ENCODE assay signal across 22 mouse cellular contexts in the genomic region with DNA sequence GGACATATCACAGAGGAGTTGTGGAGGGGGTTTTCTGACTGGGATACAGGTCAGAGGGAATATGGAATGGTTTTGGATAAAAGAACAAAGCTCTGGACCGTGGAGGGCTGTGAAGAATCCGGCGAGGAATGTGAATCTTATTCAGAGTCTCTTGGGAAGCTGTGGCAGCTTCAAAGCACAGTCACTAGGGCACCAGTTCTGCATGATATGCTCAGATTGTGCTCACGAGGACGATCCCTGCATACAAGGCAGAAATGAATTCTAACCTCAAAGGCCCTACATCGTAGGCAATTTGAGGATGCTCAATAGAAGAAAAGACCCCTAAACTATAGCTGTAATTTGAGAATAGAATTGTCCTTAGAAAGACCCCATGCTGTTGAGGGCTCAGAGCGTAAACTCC.
A peak's percentile ranks its signal among the peaks of the same experiment; 100 is the strongest.
DNase-seq lines count a peak whose midpoint lies in the region; ATAC-seq and TF ChIP-seq lines count a peak whose summit lies in the region.
"Had no signal": no experiment of that assay in that cellular context is flagged by ENCODE, and none has a peak within 500 bp of the region (broad histone marks: within the 10 kb centered on the region; RNA-seq: fewer than 3 reads in every experiment).

No protein-coding gene starts in this region.

- H3K9ac ChIP-seq in midbrain, postnatal 0 days (replicated peaks; ENCODE audit: low read length, poor library complexity, severe bottlenecking), result no peak overlapping the region
- H3K9ac ChIP-seq in embryonic facial prominence, embryonic 13.5 days, result no peak overlapping the region
- no peak overlapping the region for H3K9ac ChIP-seq in limb, embryonic 15.5 days
- no peak overlapping the region for H3K9ac ChIP-seq in midbrain, embryonic 16.5 days (ENCODE audit: low read depth, low read length)
- H3K9ac ChIP-seq: liver, embryonic 14.5 days; neural tube, embryonic 15.5 days had no signal

- H3K9me3 ChIP-seq in midbrain, embryonic 10.5 days (replicated peaks), result no peaks in the 10 kb centered on the region
- H3K9me3 ChIP-seq in midbrain, postnatal 0 days (ENCODE audit: low read length), result no peaks in the 10 kb centered on the region
- no peaks in the 10 kb centered on the region for H3K9me3 ChIP-seq in embryonic facial prominence, embryonic 13.5 days
- H3K9me3 ChIP-seq in limb, embryonic 15.5 days, result no peaks in the 10 kb centered on the region
- H3K9me3 ChIP-seq in midbrain, embryonic 16.5 days (replicated peaks; ENCODE audit: control insufficient read depth, low read length, poor library complexity, severe bottlenecking), result no peaks in the 10 kb centered on the region
- H3K9me3 ChIP-seq: neural tube, embryonic 15.5 days had no signal

- 15% methylated on average over 7 of the region's 7 CpGs for WGBS in midbrain, embryonic 10.5 days
- 15% methylated on average over 7 of the region's 7 CpGs for WGBS in midbrain, postnatal 0 days
- 16% methylated on average over 7 of the region's 7 CpGs for WGBS in embryonic facial prominence, embryonic 13.5 days
- WGBS in limb, embryonic 15.5 days, result 38% methylated on average over 7 of the region's 7 CpGs
- 12% methylated on average over 7 of the region's 7 CpGs for whole genome bisulfite sequencing in midbrain, embryonic 16.5 days

- no peak overlapping the region for H3K4me2 ChIP-seq in midbrain, postnatal 0 days (ENCODE audit: low read depth, low read length, poor library complexity, severe bottlenecking)
- H3K4me2 ChIP-seq in embryonic facial prominence, embryonic 13.5 days, result 0 out of 2 replicates have a peak overlapping the region, but pooled peaks have one; percentile 28
- H3K4me2 ChIP-seq in limb, embryonic 15.5 days, result no peak overlapping the region
- H3K4me2 ChIP-seq in midbrain, embryonic 16.5 days (ENCODE audit: low read length), result no peak overlapping the region
- H3K4me2 ChIP-seq: neural tube, embryonic 15.5 days had no signal

- no peaks in the 10 kb centered on the region for H3K27me3 ChIP-seq in midbrain, embryonic 10.5 days (ENCODE audit: low read depth, poor library complexity, severe bottlenecking)
- no peaks in the 10 kb centered on the region for H3K27me3 ChIP-seq in midbrain, postnatal 0 days (ENCODE audit: insufficient read depth, low read length)
- H3K27me3 ChIP-seq in embryonic facial prominence, embryonic 13.5 days, result no peaks in the 10 kb centered on the region
- H3K27me3 ChIP-seq in limb, embryonic 15.5 days, result no peaks in the 10 kb centered on the region
- no peaks in the 10 kb centered on the region for H3K27me3 ChIP-seq in midbrain, embryonic 16.5 days (ENCODE audit: control insufficient read depth, insufficient read depth, low read depth, low read length)
- H3K27me3 ChIP-seq: neural tube, embryonic 15.5 days had no signal

- TF ChIP-seq CTCF in midbrain, postnatal 0 days (IDR thresholded peaks at IDR 0.05), result no peak

- no peak for DNase-seq in midbrain, embryonic 10.5 days (ENCODE audit: low spot score)
- no peak for DNase-seq in midbrain, postnatal 0 days (ENCODE audit: low spot score)
- no peak for DNase-seq in natural killer cell, adult 2 months (ENCODE audit: low spot score in 2 of 2)
- DNase-seq in gastrocnemius, postnatal 10 days, result no peak
- DNase-seq in urinary bladder, adult 2 months (ENCODE audit: low spot score), result no peak
- DNase-seq: cerebellum, postnatal 10 days; gastrocnemius, postnatal 14 days; heart, adult 18-20 months; heart, postnatal 4 days; kidney, adult 8-10 months; kidney, postnatal 14 days; left cerebral cortex, postnatal 4 days; lung, postnatal 10 days; right cerebral cortex, postnatal 14 days; spleen, adult 18-20 months had no signal

- no peaks in the 10 kb centered on the region for H3K36me3 ChIP-seq in midbrain, embryonic 10.5 days
- no peaks in the 10 kb centered on the region for H3K36me3 ChIP-seq in midbrain, postnatal 0 days (ENCODE audit: insufficient read depth, low read length)
- no peaks in the 10 kb centered on the region for H3K36me3 ChIP-seq in embryonic facial prominence, embryonic 13.5 days
- no peaks in the 10 kb centered on the region for H3K36me3 ChIP-seq in limb, embryonic 15.5 days
- no peaks in the 10 kb centered on the region for H3K36me3 ChIP-seq in midbrain, embryonic 16.5 days (ENCODE audit: control insufficient read depth, insufficient read depth, low read length)
- H3K36me3 ChIP-seq: neural tube, embryonic 15.5 days had no signal

- no peak for ATAC-seq in midbrain, postnatal 0 days (ENCODE audit: low FRiP score)
- ATAC-seq in embryonic facial prominence, embryonic 13.5 days (ENCODE audit: insufficient number of reproducible peaks, insufficient read depth, low FRiP score, low TSS enrichment, low read depth), result no peak
- no peak for ATAC-seq in limb, embryonic 15.5 days (ENCODE audit: insufficient number of reproducible peaks, low FRiP score, low TSS enrichment, low read depth)
- peak; percentile 60; the same call in 1 of the 2 replicates for ATAC-seq in midbrain, embryonic 16.5 days

- peak overlapping the region; percentile 13; the same call in 1 of the 2 replicates for H3K27ac ChIP-seq in midbrain, embryonic 10.5 days (replicated peaks)
- no peak overlapping the region for H3K27ac ChIP-seq in midbrain, postnatal 0 days (ENCODE audit: low read depth, low read length)
- peak overlapping the region; percentile 94 for H3K27ac ChIP-seq in embryonic facial prominence, embryonic 13.5 days
- 0 out of 2 replicates have a peak overlapping the region, but pooled peaks have one; percentile 1 for H3K27ac ChIP-seq in limb, embryonic 15.5 days
- H3K27ac ChIP-seq in midbrain, embryonic 16.5 days (ENCODE audit: low read length), result no peak overlapping the region
- H3K27ac ChIP-seq: left cerebral cortex, adult 2 months; liver, embryonic 14.5 days; neural tube, embryonic 15.5 days had no signal

- no peak overlapping the region for H3K4me3 ChIP-seq in midbrain, embryonic 10.5 days
- no peak overlapping the region for H3K4me3 ChIP-seq in midbrain, postnatal 0 days (ENCODE audit: low read depth, low read length)
- H3K4me3 ChIP-seq in embryonic facial prominence, embryonic 13.5 days, result no peak overlapping the region
- H3K4me3 ChIP-seq in limb, embryonic 15.5 days, result no peak overlapping the region
- H3K4me3 ChIP-seq in midbrain, embryonic 16.5 days (ENCODE audit: low read depth, low read length), result no peak overlapping the region
- H3K4me3 ChIP-seq: left cerebral cortex, adult 2 months; myocyte; neural tube, embryonic 15.5 days had no signal

- H3K4me1 ChIP-seq in midbrain, embryonic 10.5 days, result peaks cover 23% of the 10 kb centered on the region
- no peaks in the 10 kb centered on the region for H3K4me1 ChIP-seq in midbrain, postnatal 0 days (ENCODE audit: insufficient read depth, low read length)
- H3K4me1 ChIP-seq in embryonic facial prominence, embryonic 13.5 days, result peaks cover 59% of the 10 kb centered on the region
- H3K4me1 ChIP-seq in limb, embryonic 15.5 days, result peaks cover 25% of the 10 kb centered on the region
- H3K4me1 ChIP-seq in midbrain, embryonic 16.5 days (ENCODE audit: control insufficient read depth, insufficient read depth, low read length), result peaks cover 3% of the 10 kb centered on the region; the same call in 1 of the 2 replicates

Comparison
In these comparisons a context has a peak if more than half of its experiments do, and no peak if none do; other contexts are left out.
1. H3K27ac ChIP-seq: peak in midbrain, embryonic 10.5 days (single experiment), embryonic facial prominence, embryonic 13.5 days (single experiment) and limb, embryonic 15.5 days (single experiment); none in midbrain, postnatal 0 days (single experiment) and midbrain, embryonic 16.5 days (single experiment).